Mouse (Mus musculus): ENCODE measurements at regions not wholly inside any gene's neighbourhood (a gene's known extent, or its start where the extent isn't known, plus 50 kb on each side); places are given as distances from the start of the nearest gene placed in this dataset.

GRCm38 (mm10) chr4:21173789-21174188, 512.0 kb downstream of the Prdm13 start:
- Histone ChIP-seq H3K4me3 (ENCODE audit: low read depth, low read length) (no peak overlapping the region), H3K9ac (no peak overlapping the region), H3K4me1 (ENCODE audit: insufficient read depth) (no peaks in the 10 kb centered on the region), H3K4me2 (no peak overlapping the region), H3K36me3 (ENCODE audit: insufficient read depth) (no peaks in the 10 kb centered on the region), H3K27me3 (ENCODE audit: insufficient read depth, low read length) (no peaks in the 10 kb centered on the region), H3K27ac (ENCODE audit: low read depth) (no peak overlapping the region), H3K9me3 (ENCODE audit: low read depth, low read length) (no peaks in the 10 kb centered on the region)
- 75% methylated on average over 6 of the region's 6 CpGs for WGBS
- ATAC-seq (ENCODE audit: insufficient read depth): no peak
- no peak for TF ChIP-seq CTCF (IDR thresholded peaks at IDR 0.05; ENCODE audit: low read depth)
- DNase-seq: no peak

GRCm38 (mm10) chr4:21173019-21173418, 512.7 kb downstream of the Prdm13 start:
- no peaks in the 10 kb centered on the region for H3K9me3 ChIP-seq (ENCODE audit: low read depth, low read length)
- no peak overlapping the region for H3K9ac ChIP-seq
- no peaks in the 10 kb centered on the region for H3K27me3 ChIP-seq (ENCODE audit: insufficient read depth, low read length)
- no peak for TF ChIP-seq CTCF (IDR thresholded peaks at IDR 0.05; ENCODE audit: low read depth)
- no peak for ATAC-seq (ENCODE audit: insufficient read depth)
- H3K4me3 ChIP-seq (ENCODE audit: low read depth, low read length): no peak overlapping the region
- H3K27ac ChIP-seq (ENCODE audit: low read depth): no peak overlapping the region
- 88% methylated on average over 1 of the region's 1 CpGs for WGBS
- no peak for DNase-seq
- H3K4me1 ChIP-seq (ENCODE audit: insufficient read depth): no peaks in the 10 kb centered on the region
- H3K4me2 ChIP-seq: no peak overlapping the region
- no peaks in the 10 kb centered on the region for H3K36me3 ChIP-seq (ENCODE audit: insufficient read depth)

GRCm38 (mm10) chr4:21170734-21171133, 515.0 kb downstream of the Prdm13 start:
- Histone ChIP-seq H3K4me3 (ENCODE audit: low read depth, low read length) (no peak overlapping the region), H3K9me3 (ENCODE audit: low read depth, low read length) (no peaks in the 10 kb centered on the region), H3K9ac (no peak overlapping the region), H3K36me3 (ENCODE audit: insufficient read depth) (no peaks in the 10 kb centered on the region), H3K27ac (ENCODE audit: low read depth) (no peak overlapping the region), H3K4me1 (ENCODE audit: insufficient read depth) (no peaks in the 10 kb centered on the region), H3K4me2 (no peak overlapping the region), H3K27me3 (ENCODE audit: insufficient read depth, low read length) (no peaks in the 10 kb centered on the region)
- 68% methylated on average over 3 of the region's 3 CpGs for WGBS
- no peak for ATAC-seq (ENCODE audit: insufficient read depth)
- no peak for TF ChIP-seq CTCF (IDR thresholded peaks at IDR 0.05; ENCODE audit: low read depth)
- no peak for DNase-seq

GRCm38 (mm10) chr4:21162124-21162523, 523.6 kb downstream of the Prdm13 start:
- no peaks in the 10 kb centered on the region for H3K27me3 ChIP-seq (ENCODE audit: insufficient read depth, low read length)

GRCm38 (mm10) chr4:21125892-21126291, 559.9 kb downstream of the Prdm13 start:
- Histone ChIP-seq H3K4me2 (no peak overlapping the region), H3K9me3 (ENCODE audit: low read depth, low read length) (no peaks in the 10 kb centered on the region), H3K9ac (no peak overlapping the region), H3K4me3 (ENCODE audit: low read depth, low read length) (no peak overlapping the region), H3K27ac (ENCODE audit: low read depth) (no peak overlapping the region), H3K36me3 (ENCODE audit: insufficient read depth) (no peaks in the 10 kb centered on the region), H3K4me1 (ENCODE audit: insufficient read depth) (no peaks in the 10 kb centered on the region), H3K27me3 (ENCODE audit: insufficient read depth, low read length) (no peaks in the 10 kb centered on the region)
- 80% methylated on average over 1 of the region's 1 CpGs for WGBS
- DNase-seq (no peak), ATAC-seq (ENCODE audit: insufficient read depth) (no peak)
- TF ChIP-seq CTCF (IDR thresholded peaks at IDR 0.05; ENCODE audit: low read depth): no peak

More at GRCm38 (mm10) chr4:21162124-21162523, 523.6 kb downstream of the Prdm13 start:
- H3K27ac ChIP-seq (ENCODE audit: low read depth): no peak overlapping the region
- no peak for ATAC-seq (ENCODE audit: insufficient read depth)
- no peaks in the 10 kb centered on the region for H3K36me3 ChIP-seq (ENCODE audit: insufficient read depth)
- no peak for TF ChIP-seq CTCF (IDR thresholded peaks at IDR 0.05; ENCODE audit: low read depth)
- H3K9ac ChIP-seq: no peak overlapping the region
- no peaks in the 10 kb centered on the region for H3K9me3 ChIP-seq (ENCODE audit: low read depth, low read length)
- no peak overlapping the region for H3K4me2 ChIP-seq
- DNase-seq: no peak
- H3K4me1 ChIP-seq (ENCODE audit: insufficient read depth): no peaks in the 10 kb centered on the region
- H3K4me3 ChIP-seq (ENCODE audit: low read depth, low read length): no peak overlapping the region

GRCm38 (mm10) chr4:21095741-21096140, 590.0 kb downstream of the Prdm13 start:
- H3K4me3 ChIP-seq (ENCODE audit: low read depth, low read length): no peak overlapping the region
- 86% methylated on average over 1 of the region's 1 CpGs for WGBS

GRCm38 (mm10) chr4:21070198-21070785, 615.5 kb downstream of the Prdm13 start:
- Histone ChIP-seq H3K27me3 (ENCODE audit: insufficient read depth, low read length) (no peaks in the 10 kb centered on the region), H3K9ac (no peak overlapping the region), H3K4me3 (ENCODE audit: low read depth, low read length) (no peak overlapping the region), H3K36me3 (ENCODE audit: insufficient read depth) (no peaks in the 10 kb centered on the region), H3K27ac (ENCODE audit: low read depth) (no peak overlapping the region), H3K9me3 (ENCODE audit: low read depth, low read length) (no peaks in the 10 kb centered on the region), H3K4me2 (no peak overlapping the region), H3K4me1 (ENCODE audit: insufficient read depth) (no peaks in the 10 kb centered on the region)
- TF ChIP-seq CTCF (IDR thresholded peaks at IDR 0.05; ENCODE audit: low read depth): no peak
- no peak for DNase-seq
- 92% methylated on average over 3 of the region's 3 CpGs for WGBS
- no peak for ATAC-seq (ENCODE audit: insufficient read depth)

More at GRCm38 (mm10) chr4:21095741-21096140, 590.0 kb downstream of the Prdm13 start:
- Histone ChIP-seq H3K4me1 (ENCODE audit: insufficient read depth) (no peaks in the 10 kb centered on the region), H3K9me3 (ENCODE audit: low read depth, low read length) (no peaks in the 10 kb centered on the region), H3K27me3 (ENCODE audit: insufficient read depth, low read length) (no peaks in the 10 kb centered on the region), H3K4me2 (no peak overlapping the region), H3K9ac (no peak overlapping the region), H3K36me3 (ENCODE audit: insufficient read depth) (no peaks in the 10 kb centered on the region), H3K27ac (ENCODE audit: low read depth) (no peak overlapping the region)
- TF ChIP-seq CTCF (IDR thresholded peaks at IDR 0.05; ENCODE audit: low read depth): no peak
- DNase-seq (no peak), ATAC-seq (ENCODE audit: insufficient read depth) (no peak)
